Comparison of ENCODE assay signal across 17 mouse cellular contexts in genomic region chr4:154460021-154460420, GRCm38 (mm10).
"Had no signal": no experiment of that assay in that cellular context is flagged by ENCODE, and none has a peak within 500 bp of the region (broad histone marks: within the 10 kb centered on the region; RNA-seq: fewer than 3 reads in every experiment).

No protein-coding gene starts in this region.

- ATAC-seq: liver, embryonic 12.5 days; liver, postnatal 0 days; lung, postnatal 0 days; midbrain, embryonic 13.5 days; midbrain, embryonic 15.5 days; midbrain, embryonic 16.5 days had no signal

- DNase-seq: left cerebral cortex, postnatal 4 days; liver; liver, embryonic 13.5 days; liver, postnatal 0 days; lung, adult 18-20 months; lung, adult 2 months; lung, embryonic 14.5 days; lung, postnatal 10 days; lung, postnatal 14 days; lung, postnatal 36 days; lung, postnatal 4 days; midbrain, embryonic 14.5 days had no signal
